In the genomic region with DNA sequence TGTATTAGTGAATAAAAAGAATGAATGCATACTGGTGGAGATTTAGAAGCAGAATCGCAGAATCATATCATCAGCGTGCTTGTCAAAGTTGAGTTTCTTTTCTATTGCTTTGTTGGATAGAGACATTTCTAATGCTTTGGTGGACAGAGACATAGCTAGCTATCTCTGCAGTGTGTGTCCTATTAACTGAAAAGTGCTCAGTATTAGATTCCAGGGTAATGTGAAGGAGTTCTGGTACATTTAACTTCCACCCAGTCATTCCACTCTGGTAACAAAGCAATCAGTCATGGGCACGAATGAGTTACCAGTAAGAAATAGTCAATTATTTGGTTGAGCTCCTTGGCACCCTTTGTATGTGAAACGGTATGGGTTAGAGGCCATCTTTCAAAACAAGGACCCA, we compare ENCODE assay signal across 21 mouse cellular contexts.
"Had no signal": no experiment of that assay in that cellular context is flagged by ENCODE, and none has a peak within 500 bp of the region (broad histone marks: within the 10 kb centered on the region; RNA-seq: fewer than 3 reads in every experiment).

No protein-coding gene starts in this region.

- ATAC-seq: intestine, embryonic 15.5 days; liver, embryonic 12.5 days; midbrain, embryonic 16.5 days had no signal

- H3K27me3 ChIP-seq: intestine, embryonic 15.5 days; limb, embryonic 13.5 days; liver, embryonic 12.5 days; liver, embryonic 15.5 days; midbrain, embryonic 12.5 days; neural tube, embryonic 13.5 days; stomach, embryonic 15.5 days had no signal

- H3K27ac ChIP-seq: layer of hippocampus, adult 2 months; limb, embryonic 10.5 days; limb, embryonic 13.5 days; liver, embryonic 12.5 days; liver, embryonic 15.5 days; midbrain, embryonic 12.5 days; neural tube, embryonic 13.5 days had no signal

- H3K36me3 ChIP-seq: intestine, embryonic 15.5 days; limb, embryonic 10.5 days; limb, embryonic 13.5 days; liver, embryonic 12.5 days; liver, embryonic 15.5 days; midbrain, embryonic 12.5 days; neural tube, embryonic 13.5 days; stomach, embryonic 15.5 days had no signal

- H3K9ac ChIP-seq: intestine, embryonic 15.5 days; limb, embryonic 13.5 days; liver, embryonic 12.5 days; liver, embryonic 15.5 days; midbrain, embryonic 12.5 days; neural tube, embryonic 13.5 days; stomach, embryonic 15.5 days had no signal

- H3K4me2 ChIP-seq: intestine, embryonic 15.5 days; limb, embryonic 13.5 days; liver, embryonic 12.5 days; liver, embryonic 15.5 days; midbrain, embryonic 12.5 days; neural tube, embryonic 13.5 days; stomach, embryonic 15.5 days had no signal

- H3K4me1 ChIP-seq: liver, embryonic 12.5 days; liver, embryonic 15.5 days; midbrain, embryonic 12.5 days; neural tube, embryonic 13.5 days had no signal

- DNase-seq: kidney, adult 11 months; kidney, postnatal 10 days; layer of hippocampus, adult 9-11 months; liver; lung, adult 18-20 months; lung, postnatal 4 days; retina, postnatal 1 day; right cerebral cortex, postnatal 25 days; spleen, adult 18-20 months; thymus, postnatal 36 days had no signal

- H3K9me3 ChIP-seq: intestine, embryonic 15.5 days; limb, embryonic 10.5 days; limb, embryonic 13.5 days; liver, embryonic 12.5 days; liver, embryonic 15.5 days; midbrain, embryonic 12.5 days; neural tube, embryonic 13.5 days; stomach, embryonic 15.5 days had no signal

- H3K4me3 ChIP-seq: intestine, embryonic 15.5 days; layer of hippocampus, adult 2 months; limb, embryonic 10.5 days; limb, embryonic 13.5 days; liver, embryonic 12.5 days; liver, embryonic 15.5 days; midbrain, embryonic 12.5 days; myocyte; neural tube, embryonic 13.5 days; stomach, embryonic 15.5 days had no signal
